Mouse (Mus musculus) CD4-positive, CD25-positive, alpha-beta regulatory T cell, adult 2 months (primary cell): ENCODE data around the gene Olfr598.
"Not testable (repeated sequence)": the region's sequence is repeated elsewhere in the genome, so short reads cannot be mapped to it uniquely, and the experiment has no call there.

Experiments
- DNase-seq: peaks from one replicate; pipeline ENCODE4 v3.0.0-alpha.2; 2012; ENCODE audit warnings: low read depth, low spot score

Olfr598 gene

DNA sequence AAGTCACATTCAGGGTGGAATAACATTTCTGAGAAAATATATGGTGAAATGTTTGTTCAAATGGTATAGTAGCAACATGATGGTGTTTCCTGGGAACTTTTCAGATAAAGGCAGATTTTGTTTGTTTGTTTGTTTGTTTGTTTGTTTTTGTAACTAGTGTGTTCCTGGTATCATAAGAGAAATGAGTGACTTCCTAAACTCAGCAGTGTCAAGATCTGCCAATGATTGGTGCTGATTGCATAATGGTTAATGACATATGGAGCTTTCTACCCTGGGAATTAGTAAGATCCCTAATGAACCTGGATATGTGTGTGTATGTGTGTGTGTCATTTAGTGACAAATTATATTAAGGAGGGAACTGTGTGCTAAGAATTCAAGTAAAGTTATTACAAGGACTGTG, at the start of gene Olfr598:
Gene Olfr598, plus strand, starts transcription at position 301 of the 400 bp plus-strand sequence.
- DNase-seq, result no peak

DNA sequence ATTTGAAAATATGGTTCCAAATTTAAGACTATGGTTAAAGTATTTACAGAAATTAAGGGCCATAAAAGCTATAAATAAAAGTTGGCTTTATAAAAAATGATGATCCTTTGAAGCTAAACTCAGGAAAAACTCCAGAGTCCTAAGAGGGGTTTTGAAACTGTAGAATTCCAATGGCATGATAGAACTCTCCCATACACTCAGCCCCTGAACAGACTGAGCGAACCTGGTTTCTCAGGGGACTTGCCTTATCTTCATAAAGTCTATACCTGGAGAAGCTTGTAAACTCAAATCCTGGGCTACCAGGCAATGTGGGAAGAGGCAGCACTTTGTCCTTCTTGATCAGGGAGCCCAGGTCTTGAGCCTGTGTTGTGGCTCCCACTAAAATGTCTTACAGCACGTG, 18.0 kb upstream of the Olfr598 start, which contains the start of gene Olfr596:
Gene Olfr596, plus strand, starts transcription at position 301 of the 400 bp plus-strand sequence.
- DNase-seq, result not testable (repeated sequence)

DNA sequence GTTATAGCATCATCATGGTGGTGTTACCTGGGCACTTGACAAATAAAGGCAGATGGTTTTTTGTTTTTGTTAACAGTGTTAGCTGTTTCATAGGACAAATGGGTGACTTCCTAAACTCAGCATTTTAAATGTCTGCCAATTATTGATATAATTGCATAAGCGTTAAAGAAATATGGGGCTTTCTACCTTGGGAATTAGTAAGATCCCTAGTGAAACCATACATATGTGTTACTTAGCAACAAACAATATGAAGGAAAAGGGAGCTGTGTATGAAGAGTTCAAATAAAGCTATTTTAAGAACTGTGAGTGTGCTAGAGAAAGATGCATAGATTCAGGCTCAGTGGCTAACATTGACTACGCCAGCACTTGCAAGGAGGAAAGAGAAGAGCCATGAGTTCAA, 7.4 kb upstream of the Olfr598 start, which contains the start of gene Olfr597:
Gene Olfr597, plus strand, starts transcription at position 301 of the 400 bp plus-strand sequence.
- not testable (repeated sequence) for DNase-seq

DNA sequence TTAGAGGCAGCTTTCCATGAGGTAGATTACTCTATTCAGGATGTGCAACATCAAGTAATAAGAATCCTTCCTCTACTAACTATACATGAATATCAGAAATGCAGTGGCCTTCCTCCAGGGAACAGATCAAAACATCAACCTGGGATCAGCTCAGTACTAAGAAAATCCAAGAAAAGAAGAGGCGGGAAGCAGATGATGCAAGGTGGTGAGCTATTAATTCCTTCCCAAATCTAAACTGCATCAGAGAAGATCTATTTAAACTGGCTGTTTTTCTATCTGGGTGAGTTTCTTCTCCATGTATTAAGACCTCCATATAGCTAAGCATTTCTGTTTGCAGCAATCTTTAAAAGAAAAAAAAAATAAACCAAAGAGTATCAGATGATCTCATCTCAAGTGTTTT, 12.2 kb downstream of the Olfr598 start, which contains the start of gene Olfr599:
Gene Olfr599, plus strand, starts transcription at position 301 of the 400 bp plus-strand sequence.
- DNase-seq, result no peak

DNA sequence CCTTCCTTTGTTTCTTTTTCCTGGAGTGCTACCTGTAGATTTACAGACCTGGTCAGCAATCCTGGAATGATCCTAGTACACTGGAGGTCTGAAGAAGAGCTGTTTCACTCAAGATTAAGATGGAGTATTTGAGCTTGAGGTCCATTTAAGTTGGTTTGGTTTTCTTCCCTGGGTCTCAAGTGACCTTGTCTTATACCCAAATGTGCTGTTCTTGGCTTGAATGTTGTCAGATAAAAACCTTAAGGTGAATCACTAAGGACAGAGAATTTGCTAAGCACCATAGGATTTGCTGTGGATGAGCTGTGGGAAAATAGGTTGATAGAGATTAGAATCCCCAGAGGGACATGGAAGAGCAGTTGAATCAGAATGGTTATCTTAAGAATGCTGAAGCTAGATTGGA, 26.2 kb downstream of the Olfr598 start, which contains the start of gene Olfr600:
Gene Olfr600, minus strand, starts transcription at position 101 of the 400 bp plus-strand sequence.
- DNase-seq, result no peak

DNA sequence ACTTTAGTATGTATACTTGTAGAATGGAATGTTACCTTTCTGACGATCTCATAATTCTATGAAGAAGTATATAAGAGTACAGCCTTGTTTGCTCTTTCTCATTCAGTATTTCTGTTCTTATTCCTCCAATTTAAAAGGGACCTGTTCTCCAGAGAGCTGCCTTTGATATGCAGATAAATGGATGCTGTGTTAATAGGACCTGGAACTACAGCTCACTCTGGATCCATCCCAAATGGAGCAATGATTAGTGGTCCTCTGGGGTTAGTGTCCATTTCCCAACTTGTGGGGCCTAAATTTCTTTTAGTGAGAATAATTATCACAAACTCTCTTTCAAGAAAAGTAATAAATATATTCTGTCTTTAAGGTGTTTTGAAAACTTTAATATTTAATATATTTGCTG, 39.2 kb downstream of the Olfr598 start, which contains the start of gene Olfr601:
Gene Olfr601, minus strand, starts transcription at position 101 of the 400 bp plus-strand sequence.
- DNase-seq, result no peak
